Comparison of ENCODE assay signal across 28 mouse cellular contexts in genomic region chr1:156909265-156909664, GRCm38 (mm10). TPM values are rescaled to one million over a fixed set of nuclear protein-coding genes. Genes with fewer than 3 reads are reported as not detected.
DNase-seq lines count a peak whose midpoint lies in the region; ATAC-seq and TF ChIP-seq lines count a peak whose summit lies in the region.
"Had no signal": no experiment of that assay in that cellular context is flagged by ENCODE, and none has a peak within 500 bp of the region (broad histone marks: within the 10 kb centered on the region; RNA-seq: fewer than 3 reads in every experiment).

No protein-coding gene starts in this region.

- H3K27me3 ChIP-seq in liver, embryonic 13.5 days = no peaks in the 10 kb centered on the region
- no peaks in the 10 kb centered on the region for H3K27me3 ChIP-seq in MEL (ENCODE audit: control insufficient read depth in 1 of 2, insufficient read depth in 2 of 2, low read length in 2 of 2)
- H3K27me3 ChIP-seq in intestine, embryonic 16.5 days (replicated peaks; ENCODE audit: control insufficient read depth, insufficient read depth, low read length) = no peaks in the 10 kb centered on the region
- H3K27me3 ChIP-seq in liver, embryonic 16.5 days (ENCODE audit: control insufficient read depth, insufficient read depth, low read depth, low read length) = no peaks in the 10 kb centered on the region
- H3K27me3 ChIP-seq: CH12.LX; forebrain, embryonic 13.5 days; heart, embryonic 12.5 days; heart, embryonic 15.5 days; hindbrain, embryonic 13.5 days had no signal

- no peak overlapping the region for H3K9ac ChIP-seq in liver, embryonic 13.5 days
- no peak overlapping the region for H3K9ac ChIP-seq in MEL (ENCODE audit: control insufficient read depth, low read depth, low read length, poor library complexity, severe bottlenecking)
- no peak overlapping the region for H3K9ac ChIP-seq in intestine, embryonic 16.5 days (ENCODE audit: low read depth, low read length)
- H3K9ac ChIP-seq in liver, embryonic 16.5 days (ENCODE audit: low read depth, low read length) = no peak overlapping the region
- H3K9ac ChIP-seq: forebrain, embryonic 13.5 days; heart, embryonic 12.5 days; heart, embryonic 15.5 days; hindbrain, embryonic 13.5 days had no signal

- no peaks in the 10 kb centered on the region for H3K79me2 ChIP-seq in MEL (ENCODE audit: control insufficient read depth, insufficient read depth, low read length, poor library complexity)

- H3K9me3 ChIP-seq in liver, embryonic 13.5 days (replicated peaks) = no peaks in the 10 kb centered on the region
- no peaks in the 10 kb centered on the region for H3K9me3 ChIP-seq in MEL (replicated peaks; ENCODE audit: insufficient read depth, low read length)
- H3K9me3 ChIP-seq in intestine, embryonic 16.5 days (ENCODE audit: control insufficient read depth, low read length) = no peaks in the 10 kb centered on the region
- no peaks in the 10 kb centered on the region for H3K9me3 ChIP-seq in liver, embryonic 16.5 days (replicated peaks; ENCODE audit: control insufficient read depth, low read length)
- H3K9me3 ChIP-seq: forebrain, embryonic 10.5 days; forebrain, embryonic 13.5 days; G1E; heart, embryonic 12.5 days; heart, embryonic 15.5 days; hindbrain, embryonic 10.5 days; hindbrain, embryonic 13.5 days had no signal

- WGBS in liver, embryonic 13.5 days (ENCODE audit: insufficient replicate concordance) = 64% methylated on average over 4 of the region's 4 CpGs
- 88% methylated on average over 4 of the region's 4 CpGs for WGBS in intestine, embryonic 16.5 days
- 57% methylated on average over 4 of the region's 4 CpGs for WGBS in liver, embryonic 16.5 days (ENCODE audit: insufficient replicate concordance)

- H3K4me1 ChIP-seq in liver, embryonic 13.5 days (replicated peaks) = peaks cover 11% of the 10 kb centered on the region
- no peaks in the 10 kb centered on the region; a peak in 1 of 4 replicates for H3K4me1 ChIP-seq in MEL (ENCODE audit: control insufficient read depth in 1 of 2, insufficient read depth in 2 of 2, low read length in 2 of 2)
- 0 out of 2 replicates have a peak, but pooled peaks cover 3% of the 10 kb centered on the region for H3K4me1 ChIP-seq in intestine, embryonic 16.5 days (ENCODE audit: control insufficient read depth, insufficient read depth, low read length)
- peaks cover 3% of the 10 kb centered on the region; the same call in 1 of the 2 replicates for H3K4me1 ChIP-seq in liver, embryonic 16.5 days (ENCODE audit: control insufficient read depth, low read depth, low read length)
- H3K4me1 ChIP-seq: forebrain, embryonic 10.5 days; forebrain, embryonic 13.5 days; heart, embryonic 15.5 days; hindbrain, embryonic 10.5 days had no signal

- ATAC-seq in liver, embryonic 13.5 days (ENCODE audit: low read depth) = peak; percentile 82
- 0 out of 2 replicates have a peak, but pooled peaks have one; percentile 65 for ATAC-seq in intestine, embryonic 16.5 days
- peak; percentile 62 for ATAC-seq in liver, embryonic 16.5 days (ENCODE audit: low read depth)
- ATAC-seq: forebrain, embryonic 13.5 days; hindbrain, embryonic 16.5 days had no signal

- TF ChIP-seq POLR2A in MEL (IDR thresholded peaks at IDR 0.05; ENCODE audit: control insufficient read depth in 1 of 2, insufficient read depth in 1 of 2, low read depth in 1 of 2, low read length in 2 of 2, poor library complexity in 1 of 2) = no peak

- no peak for DNase-seq in liver, embryonic 13.5 days
- DNase-seq in liver (no peak), MEL (ENCODE audit: low read depth, low spot score) (no peak)
- no peak for DNase-seq in kidney, adult 9 months
- no peak for DNase-seq in cerebellum, postnatal 36 days
- DNase-seq in gastrocnemius, postnatal 4 days (ENCODE audit: low spot score in 2 of 2) = no peak
- DNase-seq: adrenal gland, adult 2 months; adrenal gland, postnatal 14 days; B cell, adult 2 months; cerebellum, adult 11 months; cerebellum, adult 2 months; cerebellum, adult 9-11 months; cerebellum, postnatal 25 days; gastrocnemius, postnatal 10 days; heart, adult 18-20 months; heart, postnatal 10 days; heart, postnatal 36 days had no signal

- TF ChIP-seq EP300 in MEL (IDR thresholded peaks at IDR 0.05; ENCODE audit: low read depth in 1 of 2, low read length in 2 of 2) = peak in 1 of 2 experiments; percentile 30; a peak in 1 of 4 replicates

- no peak for TF ChIP-seq CTCF in MEL (IDR thresholded peaks at IDR 0.05 in 2 of 3, conservative IDR thresholded peaks at IDR 0.05 in 1 of 3; ENCODE audit: control insufficient read depth in 1 of 3, insufficient read depth in 1 of 3, low read depth in 2 of 3, low read length in 3 of 3, poor library complexity in 1 of 3, severe bottlenecking in 1 of 3)

- no peak overlapping the region for H3K27ac ChIP-seq in liver, embryonic 13.5 days
- no peak overlapping the region for H3K27ac ChIP-seq in MEL (ENCODE audit: control insufficient read depth, low read depth, low read length)
- H3K27ac ChIP-seq in intestine, embryonic 16.5 days (ENCODE audit: low read length) = no peak overlapping the region
- no peak overlapping the region for H3K27ac ChIP-seq in liver, embryonic 16.5 days (ENCODE audit: low read length)
- H3K27ac ChIP-seq: forebrain, embryonic 10.5 days; forebrain, embryonic 13.5 days; heart, embryonic 15.5 days; hindbrain, embryonic 10.5 days; hindbrain, embryonic 13.5 days had no signal

- no peaks in the 10 kb centered on the region for H3K36me3 ChIP-seq in liver, embryonic 13.5 days
- no peaks in the 10 kb centered on the region for H3K36me3 ChIP-seq in MEL (ENCODE audit: control insufficient read depth in 1 of 2, insufficient read depth in 2 of 2, low read length in 2 of 2)
- H3K36me3 ChIP-seq in intestine, embryonic 16.5 days (ENCODE audit: control insufficient read depth, insufficient read depth, low read length) = no peaks in the 10 kb centered on the region
- H3K36me3 ChIP-seq in liver, embryonic 16.5 days (ENCODE audit: control insufficient read depth, insufficient read depth) = no peaks in the 10 kb centered on the region

- H3K4me3 ChIP-seq in liver, embryonic 13.5 days (replicated peaks) = no peak overlapping the region
- no peak overlapping the region for H3K4me3 ChIP-seq in MEL (ENCODE audit: control insufficient read depth in 1 of 2, insufficient read depth in 1 of 2, low read depth in 2 of 2, low read length in 2 of 2)
- no peak overlapping the region for H3K4me3 ChIP-seq in intestine, embryonic 16.5 days (ENCODE audit: low read length)
- H3K4me3 ChIP-seq in liver, embryonic 16.5 days (ENCODE audit: low read depth, low read length) = no peak overlapping the region
- H3K4me3 ChIP-seq: forebrain, embryonic 10.5 days; forebrain, embryonic 13.5 days; heart, embryonic 12.5 days; heart, embryonic 15.5 days; hindbrain, embryonic 10.5 days; hindbrain, embryonic 13.5 days had no signal

- TF ChIP-seq RAD21 in MEL (IDR thresholded peaks at IDR 0.05; ENCODE audit: low read depth, low read length) = no peak

- H3K4me2 ChIP-seq in liver, embryonic 13.5 days = no peak overlapping the region
- no peak overlapping the region for H3K4me2 ChIP-seq in intestine, embryonic 16.5 days (ENCODE audit: low read depth, low read length)
- H3K4me2 ChIP-seq in liver, embryonic 16.5 days (ENCODE audit: low read depth, low read length) = no peak overlapping the region
- H3K4me2 ChIP-seq: forebrain, embryonic 13.5 days; heart, embryonic 12.5 days; heart, embryonic 15.5 days; hindbrain, embryonic 13.5 days had no signal

TF ChIP-seq in MEL, 35 proteins besides CTCF, POLR2A, EP300 and RAD21:
- TF ChIP-seq POLR2AphosphoS2 (IDR thresholded peaks at IDR 0.05; ENCODE audit: low read length) (no peak), GABPA (IDR thresholded peaks at IDR 0.05; ENCODE audit: low read depth, low read length) (no peak), UBTF (IDR thresholded peaks at IDR 0.05; ENCODE audit: borderline replicate concordance, insufficient read depth, low read depth, low read length) (no peak), MYC (IDR thresholded peaks at IDR 0.05; ENCODE audit: low read depth, low read length) (no peak), GATA1 (IDR thresholded peaks at IDR 0.05; ENCODE audit: low read depth, low read length) (0 out of 2 replicates have a peak, but pooled peaks have one; percentile 13), NRF1 (IDR thresholded peaks at IDR 0.05; ENCODE audit: insufficient read depth, low read depth, low read length, poor library complexity, severe bottlenecking) (no peak), TCF12 (IDR thresholded peaks at IDR 0.05; ENCODE audit: low read depth, low read length) (peak; percentile 52; the same call in 1 of the 2 replicates), TBP (IDR thresholded peaks at IDR 0.05; ENCODE audit: low read depth, low read length) (no peak), KAT2A (conservative IDR thresholded peaks at IDR 0.05; ENCODE audit: low read depth, low read length) (no peak), ZNF384 (IDR thresholded peaks at IDR 0.05; ENCODE audit: low read depth, low read length) (no peak), ZC3H11A (IDR thresholded peaks at IDR 0.05; ENCODE audit: low read depth, low read length) (no peak), MAZ (IDR thresholded peaks at IDR 0.05; ENCODE audit: low read depth, low read length) (no peak), ZKSCAN1 (IDR thresholded peaks at IDR 0.05; ENCODE audit: low read depth, low read length) (no peak), E2F4 (IDR thresholded peaks at IDR 0.05; ENCODE audit: borderline replicate concordance, low read depth, low read length) (no peak), MXI1 (IDR thresholded peaks at IDR 0.05; ENCODE audit: low read depth, low read length) (no peak), USF1 (IDR thresholded peaks at IDR 0.05; ENCODE audit: low read depth, low read length) (no peak)

RNA-seq across cellular contexts. Expression of gene Ralgps2, which starts 30.2 kb away (rescaled TPM):
- polyA plus RNA-seq in liver, embryonic 13.5 days (2015; fragmentation: Nextera tagmentation; extraction: Ambion mirVana) = 21.0 TPM in 2 replicates
- total RNA-seq in MEL (2012; rRNA removed) = 7.8 and 12.7 TPM in 2 replicates
- polyA plus RNA-seq in MEL (2012; ENCODE audit: insufficient read depth in 1 of 2, insufficient read length in 2 of 2, low read depth in 1 of 2, low replicate concordance in 2 of 2, missing spikeins in 1 of 2) = 10 to 100 TPM in 1 of 2 experiments, not detected in 1; 16.4 TPM
- polyA plus RNA-seq in intestine, embryonic 16.5 days (2015; fragmentation: Nextera tagmentation; extraction: Ambion mirVana) = 24.1 and 30.6 TPM in 2 replicates
- polyA plus RNA-seq in liver, embryonic 16.5 days (2015; fragmentation: Nextera tagmentation; extraction: Ambion mirVana) = 13.1 and 14.2 TPM in 2 replicates
- total RNA-seq in gastrocnemius, postnatal 4 days (2021) = 10 to 100 TPM; 36.3 to 37.7 TPM
